Mouse (Mus musculus) leukemia stem cell, adult 10-12 weeks (primary cell): ENCODE results near the gene Setmar. TPM values are rescaled to one million over a fixed set of nuclear protein-coding genes. Genes with fewer than 3 reads are reported as not detected.

ENCODE experiments used
- polyA plus RNA-seq: library from polyadenylated mRNA; stranded (reverse); fragments of >175 nt; gene quantifications from 2 replicates; pipeline ENCODE4 v1.2.3, GENCODE M21; 2012; ENCODE audit warnings: low replicate concordance

Setmar gene
- 0.13 and 0.21 TPM in 2 replicates for polyA plus RNA-seq

DNA sequence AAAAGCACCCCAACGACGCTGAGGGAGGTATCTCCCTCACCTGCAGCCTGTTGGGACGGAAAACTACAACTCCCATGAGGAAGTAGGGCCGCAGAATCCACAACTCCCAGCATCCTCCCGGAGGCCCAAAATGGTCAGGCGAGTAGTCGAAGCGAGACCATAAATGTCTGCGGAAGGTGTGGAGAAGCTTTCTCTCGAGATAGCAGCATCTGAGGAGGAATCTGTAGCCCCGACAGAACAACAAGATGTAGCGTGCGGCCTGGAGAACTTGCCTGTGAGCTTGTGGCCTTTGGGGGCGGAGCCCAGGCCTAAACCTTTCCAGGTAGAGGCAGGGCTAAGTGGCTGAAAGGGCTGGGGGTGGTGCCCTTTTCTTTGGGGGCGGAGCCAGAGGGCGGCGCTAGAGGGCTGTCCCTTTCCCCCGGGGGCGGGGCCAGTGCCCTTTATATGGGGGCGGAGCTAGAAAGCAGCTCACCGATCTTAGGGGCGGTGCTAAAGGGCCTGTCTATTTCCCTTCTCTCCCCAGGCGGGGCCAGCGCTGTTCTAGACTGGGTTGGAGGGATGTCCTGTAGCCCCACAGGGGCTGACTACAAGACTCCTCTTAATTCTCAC lies at the start of gene Setmar:
Gene Setmar, plus strand, starts transcription at position 128 of the 609 bp plus-strand sequence.

Other genes starting within 250 kb of the Setmar start
- gene Sumf1, start 120.5 kb downstream of the Setmar start, polyA plus RNA-seq = 18.8 and 34.9 TPM in 2 replicates
- 3.2 and 7.3 TPM in 2 replicates for gene Itpr1, start 148.1 kb downstream of the Setmar start, polyA plus RNA-seq